Mouse (Mus musculus) megakaryocyte, embryonic 14.5 days (primary cell): ENCODE measurements around the gene Frs3.

Source experiments
- FLI1 ChIP-seq: IDR thresholded peaks from 2 replicates; pipeline ENCODE4 v1.6.1; 2012; ENCODE audit warnings: low read length, inconsistent platforms, mixed read lengths
- GATA1 ChIP-seq: IDR thresholded peaks from 3 replicates; pipeline ENCODE4 v1.6.1; 2012; ENCODE audit warnings: mixed read lengths, low read length, inconsistent platforms, borderline replicate concordance

- TF ChIP-seq FLI1 (no peak), GATA1 (no peak)
These were observed 60.8 kb downstream of the Frs3 start for GRCm38 (mm10) chr17:47749626-47750025.
